Mouse (Mus musculus) left cerebral cortex, postnatal 14 days (tissue): ENCODE results near the gene Klf12. TPM values are rescaled to one million over a fixed set of nuclear protein-coding genes. Genes with fewer than 3 reads are reported as not detected.
A peak's percentile ranks its signal among the peaks of the same experiment; 100 is the strongest.
"Not testable (repeated sequence)": the region's sequence is repeated elsewhere in the genome, so short reads cannot be mapped to it uniquely, and the experiment has no call there.

Experiments
- DNase-seq, 2 experiments: peaks; one replicate each; pipeline ENCODE4 v3.0.0; 2021 to 2022; ENCODE audit warnings: low spot score in 2 of 2, mixed read lengths in 1 of 2
- intact Hi-C: fragments of 180-260 bp; cut with DNase I; formaldehyde crosslinking; loops from one replicate; pipeline ENCODE4 v1.15.1; 2025
- total RNA-seq, 2 experiments: library from RNA; stranded (reverse); gene quantifications; 2 replicates each; pipeline ENCODE4 v1.2.3; 2021

The Klf12 gene
- total RNA-seq, 2 experiments from 2014 or later = 44.3 to 44.5 TPM

DNA sequence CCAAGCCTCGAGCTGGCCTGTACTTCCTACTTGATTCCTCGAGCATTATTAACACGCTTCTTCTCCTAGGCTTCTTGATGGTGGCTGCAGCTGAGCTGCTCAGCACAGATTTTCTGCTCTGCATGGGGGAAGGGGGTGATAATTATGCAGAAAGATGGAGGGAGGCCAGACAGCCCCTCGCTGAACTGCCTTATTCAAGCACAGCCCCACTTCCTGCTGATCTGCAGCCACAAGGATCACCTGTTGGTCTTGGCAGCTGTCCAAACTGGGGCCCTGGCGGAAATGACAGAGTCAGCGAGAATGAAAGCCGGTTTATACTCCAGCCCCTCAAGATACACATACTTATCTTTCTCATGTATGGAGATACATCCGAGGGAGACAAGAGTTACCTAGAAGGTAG, 341.3 kb downstream of the Klf12 start:
- intact Hi-C loops = no loop called here

DNA sequence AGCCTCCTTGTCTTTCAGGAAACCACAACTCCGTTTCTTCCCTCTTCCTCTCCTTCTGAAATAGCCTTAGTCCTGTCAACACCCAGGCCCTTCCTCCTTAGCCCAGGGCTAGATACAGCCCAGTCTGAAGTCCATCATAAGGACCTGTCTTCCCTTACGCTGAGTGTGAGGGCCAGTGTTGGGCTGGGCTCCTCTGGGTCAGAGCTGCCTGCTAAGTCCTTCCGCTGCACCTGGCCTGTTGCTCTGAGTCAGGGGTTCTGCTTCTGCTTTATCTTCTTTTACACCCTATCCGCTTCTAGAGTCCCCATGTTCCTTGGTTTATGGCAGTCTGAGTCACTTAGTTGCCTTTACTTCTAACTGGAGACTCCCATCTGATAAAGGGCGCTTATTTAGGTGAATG, 351.0 kb downstream of the Klf12 start:
- DNase-seq = no peak
- intact Hi-C loops = loop anchor here (5.0 to 10.0 kb wide), 4 partner anchors 354 to 1491 kb away; no protein-coding TSS in a partner anchor

More for the DNA sequence above, 341.3 kb downstream of the Klf12 start:
- DNase-seq = peak; percentile 41 to 49

DNA sequence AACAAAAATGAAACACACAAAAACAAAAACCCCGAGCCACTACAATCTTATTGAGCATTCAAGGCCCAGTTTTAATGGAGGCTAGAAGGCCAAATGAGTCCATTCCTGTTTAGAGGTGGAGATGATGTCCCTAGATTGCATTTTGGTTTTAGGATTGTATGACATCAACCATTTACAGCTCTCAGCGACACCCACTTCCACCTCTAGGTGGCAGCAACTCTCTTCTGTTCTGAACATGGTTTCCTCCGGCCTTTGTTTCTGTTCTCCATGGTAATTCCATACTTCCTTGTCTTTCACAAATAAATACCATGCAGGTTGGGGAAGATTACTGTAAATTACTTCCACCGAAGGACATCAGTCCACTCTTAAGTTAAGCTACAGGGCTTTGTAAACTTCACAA, 352.6 kb downstream of the Klf12 start:
- DNase-seq = peak; percentile 88 to 90
- intact Hi-C loops = loop anchor here (5.0 to 10.0 kb wide), 4 partner anchors 355 to 1493 kb away; no protein-coding TSS in a partner anchor

DNA sequence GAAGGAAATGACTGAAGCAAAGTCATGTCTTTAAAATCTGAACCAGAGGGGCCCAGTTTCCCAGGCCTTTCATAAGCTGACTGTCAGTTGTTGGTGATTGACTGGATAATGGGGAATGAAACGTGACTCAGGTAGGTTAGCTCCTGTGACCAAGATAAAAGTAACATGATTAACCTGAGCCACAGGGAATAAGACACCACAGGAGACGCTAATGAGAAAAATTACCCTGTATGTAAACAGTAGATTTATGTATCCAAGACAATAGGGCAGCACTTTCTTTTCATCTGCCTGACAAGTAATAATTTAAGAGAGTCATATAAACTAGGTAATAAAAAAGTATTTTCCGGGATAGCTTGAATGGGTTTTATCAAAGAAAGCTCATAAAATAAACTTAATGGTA, 372.6 kb downstream of the Klf12 start:
- intact Hi-C loops = no loop called here
- DNase-seq = no peak

DNA sequence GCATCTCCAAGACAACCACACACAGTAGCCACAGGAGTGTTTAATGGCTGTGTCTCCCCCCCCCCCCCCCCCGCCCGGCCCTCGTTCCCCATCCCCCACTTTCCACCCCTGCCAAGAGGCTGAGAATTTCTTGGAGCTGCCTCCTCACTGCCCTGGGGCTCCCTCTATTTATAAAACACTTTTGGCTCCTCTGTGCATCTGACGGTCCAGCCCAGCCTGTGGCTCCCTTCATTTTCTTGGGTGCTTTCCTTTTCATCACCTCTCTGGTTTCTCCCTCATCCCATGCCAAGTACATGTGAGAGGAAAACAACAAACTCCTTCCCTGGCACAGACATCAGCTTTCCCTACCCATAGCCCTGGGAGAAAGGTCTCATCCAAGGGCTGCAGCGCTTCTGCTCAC, 373.6 kb downstream of the Klf12 start:
- intact Hi-C loops = no loop called here
- no peak for DNase-seq

DNA sequence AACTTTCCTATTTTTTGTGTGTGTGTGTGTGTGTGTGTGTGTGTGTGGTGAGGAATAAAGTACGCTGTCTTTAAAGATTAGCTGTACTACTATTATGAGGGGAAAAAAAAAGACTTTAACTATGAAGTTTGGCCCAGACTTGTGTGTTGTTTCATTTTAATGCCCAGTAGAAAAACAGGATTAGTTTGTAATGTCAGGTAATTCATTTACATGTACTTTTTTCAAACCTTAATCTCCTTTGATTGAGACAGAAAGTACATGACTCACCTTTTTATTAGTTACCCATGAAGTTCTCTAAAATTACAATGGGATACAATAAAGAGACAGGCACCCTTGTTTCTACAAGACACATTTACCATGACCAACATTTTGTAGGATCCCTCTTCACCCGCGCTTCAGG, 383.6 kb downstream of the Klf12 start:
- DNase-seq = no peak
- intact Hi-C loops = no loop called here

DNA sequence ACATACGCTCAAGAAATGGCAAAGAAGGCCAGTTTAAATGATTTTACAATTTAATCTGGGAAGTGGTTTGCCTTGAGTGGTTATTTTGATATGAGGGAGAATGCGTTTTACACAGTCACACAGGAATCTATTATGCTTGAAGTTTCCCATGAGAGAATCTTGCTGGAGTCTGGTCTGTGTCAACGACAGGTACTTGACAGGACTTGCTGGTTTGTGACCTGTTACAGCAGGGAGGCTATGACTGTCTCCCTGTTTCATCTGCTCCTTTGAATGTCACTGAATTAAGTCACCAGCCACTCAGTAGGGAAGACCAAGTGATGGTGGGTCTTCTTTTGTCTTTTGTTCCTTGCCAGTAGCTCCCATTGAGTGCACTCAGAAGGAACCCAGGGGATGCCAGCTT, 385.6 kb downstream of the Klf12 start:
- intact Hi-C loops = no loop called here
- no peak for DNase-seq

DNA sequence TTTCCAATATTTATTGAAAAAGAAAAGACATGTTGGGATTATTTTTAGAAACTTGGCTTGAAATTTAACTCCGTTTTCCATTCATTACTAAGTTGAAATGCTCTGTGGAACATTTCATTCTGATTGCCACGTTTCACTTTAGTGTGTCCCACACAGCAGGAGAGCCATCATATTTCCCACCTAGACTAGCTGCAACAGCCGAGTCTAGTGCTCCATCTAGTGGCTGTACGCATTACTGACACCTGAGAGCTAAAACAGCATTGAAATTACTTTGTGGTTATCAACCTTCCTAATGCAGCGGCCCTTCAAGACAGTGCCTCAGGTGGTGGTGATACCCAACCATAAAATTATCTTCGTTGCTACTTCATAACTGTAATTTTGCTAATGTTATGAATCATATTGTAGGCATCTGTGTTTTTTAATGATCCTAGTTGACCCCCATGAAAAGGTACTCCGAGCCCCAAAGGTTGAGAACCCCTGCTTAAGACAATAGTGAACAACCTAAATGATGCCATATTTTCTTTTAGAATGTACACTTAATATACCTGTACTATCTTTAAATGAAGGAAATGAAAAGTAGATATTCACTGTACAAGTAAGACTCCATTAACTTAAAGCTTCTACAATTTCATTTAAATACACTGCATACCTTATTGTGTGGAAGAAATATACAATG, 389.6 kb downstream of the Klf12 start:
- peak; percentile 87 to 88 for DNase-seq
- intact Hi-C loops = loop anchor here (1.0 to 5.0 kb wide), 2 partner anchors 598 to 753 kb away; partner anchors contain the start of gene Klf5

DNA sequence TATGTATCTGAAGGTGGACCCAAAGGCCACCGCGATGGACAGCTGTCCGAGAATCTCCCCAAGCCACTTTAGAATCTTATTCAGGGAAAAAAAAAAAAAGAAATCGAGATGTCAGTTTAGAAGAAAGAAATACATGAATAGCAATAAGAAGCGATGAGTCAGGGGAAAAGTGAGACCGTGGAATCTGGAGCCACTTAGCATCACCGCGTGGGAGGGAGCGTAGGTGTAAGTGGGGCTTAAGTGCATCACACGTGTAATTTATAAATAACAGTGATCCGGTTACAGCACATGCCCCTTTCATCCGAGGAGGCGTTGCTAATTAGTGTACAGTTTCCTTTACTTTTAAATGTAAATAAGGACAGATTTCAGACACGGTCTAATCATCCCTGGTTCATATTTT, 390.4 kb downstream of the Klf12 start:
- peak; percentile 48 to 64 for DNase-seq
- intact Hi-C loops = loop anchor here (1.0 to 5.0 kb wide), 2 partner anchors 597 to 752 kb away; partner anchors contain the start of gene Klf5

DNA sequence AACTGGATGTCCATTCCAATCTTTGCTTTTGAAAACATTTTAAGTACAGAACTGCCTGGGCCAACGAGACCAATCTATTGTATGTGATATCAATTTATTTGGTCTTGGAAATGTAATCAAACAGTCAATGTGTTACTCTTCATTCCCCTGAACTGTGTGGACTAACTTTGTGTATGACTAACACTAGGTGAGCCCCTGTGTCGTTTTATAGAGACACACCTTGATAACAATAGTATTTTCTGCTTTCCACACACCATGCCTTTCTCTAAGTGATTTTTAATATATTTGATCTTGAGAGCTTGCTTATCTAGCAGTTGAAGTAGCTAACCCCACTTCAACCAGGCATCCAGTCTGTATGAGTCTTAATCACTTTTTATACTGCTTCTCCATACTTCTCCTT, 398.0 kb downstream of the Klf12 start:
- intact Hi-C loops = no loop called here
- no peak for DNase-seq

DNA sequence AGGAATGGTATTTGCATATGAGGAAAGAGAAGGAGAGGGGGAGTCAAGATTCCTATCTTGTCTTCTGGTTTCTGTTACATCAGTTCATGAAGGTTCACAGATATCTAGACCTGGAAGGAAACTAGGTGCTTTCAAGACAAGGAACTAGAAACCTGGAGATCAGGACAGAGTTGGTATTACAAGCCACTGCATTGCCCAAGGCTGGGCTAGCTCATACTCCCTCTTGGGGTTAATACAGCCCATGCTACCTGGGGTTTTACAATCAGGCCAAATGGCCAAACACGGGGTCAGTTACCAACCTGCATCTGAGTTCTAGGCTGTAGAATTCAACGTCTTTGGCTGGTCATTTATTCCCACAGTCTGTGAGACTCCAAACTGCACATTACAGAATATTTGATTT, 398.9 kb downstream of the Klf12 start:
- intact Hi-C loops = no loop called here

DNA sequence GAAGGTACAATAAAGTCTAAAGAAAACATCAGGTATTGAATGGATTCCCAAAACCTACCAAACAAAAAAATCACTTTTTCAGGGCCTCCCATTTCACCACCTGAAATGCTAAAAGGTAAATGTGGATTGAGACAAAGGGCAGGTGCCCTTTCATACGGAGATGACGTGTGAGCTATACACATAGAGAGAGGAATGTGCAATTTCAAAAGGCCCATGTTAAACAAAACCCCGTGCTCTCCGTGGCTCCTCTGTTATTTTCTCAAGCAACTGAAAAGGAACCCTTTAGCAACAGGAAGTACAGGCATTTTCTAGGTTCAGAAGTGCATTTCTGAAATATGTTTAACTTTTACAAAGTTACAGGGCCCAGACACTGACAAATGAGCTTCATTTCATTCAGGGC, 399.4 kb downstream of the Klf12 start:
- no peak for DNase-seq
- intact Hi-C loops = no loop called here

More for the DNA sequence above, 398.9 kb downstream of the Klf12 start:
- DNase-seq = no peak

DNA sequence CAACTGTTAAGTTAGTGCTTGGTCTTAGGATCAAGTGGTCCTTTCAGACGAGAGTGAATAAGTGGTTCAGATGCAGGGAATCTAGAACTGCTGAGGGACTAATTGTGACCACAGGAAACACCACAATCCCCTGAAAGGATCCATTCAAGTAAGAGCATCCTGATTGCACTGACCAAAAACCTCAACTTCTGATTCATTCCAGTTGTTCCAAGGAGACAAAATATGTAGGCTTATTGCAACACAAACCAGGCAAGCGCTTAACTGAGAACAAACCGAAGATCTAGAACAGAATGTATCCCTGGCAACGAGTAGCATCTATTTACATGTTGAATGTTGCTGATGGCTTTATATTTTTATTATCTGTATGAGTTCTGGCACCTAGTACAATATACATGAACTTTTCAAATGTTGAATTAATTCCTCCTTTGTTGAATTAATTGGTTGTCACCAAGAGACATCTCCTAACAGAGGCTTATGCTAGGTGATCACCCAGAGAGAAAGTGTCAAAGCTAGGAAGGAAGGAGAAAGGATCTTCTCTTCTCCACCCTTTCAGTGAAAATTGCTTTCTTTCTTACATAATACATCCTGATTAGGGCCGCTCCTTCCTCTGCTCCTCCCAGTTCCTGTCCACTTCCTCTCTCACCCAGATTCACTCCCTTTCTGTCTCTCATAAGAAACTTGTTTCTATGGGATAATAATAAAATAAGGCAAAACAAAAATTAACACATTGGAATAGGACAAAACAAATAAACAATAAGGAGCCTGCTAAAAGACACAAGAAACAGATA, 407.5 kb downstream of the Klf12 start:
- peak in 1 of 2 experiments; percentile 28 for DNase-seq
- intact Hi-C loops = no loop called here

DNA sequence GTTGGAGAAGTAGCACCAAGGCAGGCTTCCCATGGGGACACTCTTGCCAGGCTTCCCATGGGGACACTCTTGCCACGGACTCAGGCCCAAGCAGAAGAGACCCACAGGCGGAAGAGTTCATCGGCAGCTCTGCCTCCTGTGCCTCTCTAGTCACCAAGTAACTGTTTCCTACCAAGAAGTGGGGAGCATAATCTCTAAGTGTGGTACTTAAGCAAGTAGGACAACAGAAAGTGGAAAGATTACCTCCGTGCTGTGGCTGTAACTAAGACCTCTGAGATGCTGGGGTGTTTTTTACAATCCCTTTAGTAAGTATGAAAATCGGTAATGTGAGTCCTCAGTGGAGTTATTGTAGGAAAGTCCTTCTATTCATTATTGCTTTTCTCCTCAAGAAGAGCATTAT, 410.8 kb downstream of the Klf12 start:
- intact Hi-C loops = no loop called here
- DNase-seq = no peak

DNA sequence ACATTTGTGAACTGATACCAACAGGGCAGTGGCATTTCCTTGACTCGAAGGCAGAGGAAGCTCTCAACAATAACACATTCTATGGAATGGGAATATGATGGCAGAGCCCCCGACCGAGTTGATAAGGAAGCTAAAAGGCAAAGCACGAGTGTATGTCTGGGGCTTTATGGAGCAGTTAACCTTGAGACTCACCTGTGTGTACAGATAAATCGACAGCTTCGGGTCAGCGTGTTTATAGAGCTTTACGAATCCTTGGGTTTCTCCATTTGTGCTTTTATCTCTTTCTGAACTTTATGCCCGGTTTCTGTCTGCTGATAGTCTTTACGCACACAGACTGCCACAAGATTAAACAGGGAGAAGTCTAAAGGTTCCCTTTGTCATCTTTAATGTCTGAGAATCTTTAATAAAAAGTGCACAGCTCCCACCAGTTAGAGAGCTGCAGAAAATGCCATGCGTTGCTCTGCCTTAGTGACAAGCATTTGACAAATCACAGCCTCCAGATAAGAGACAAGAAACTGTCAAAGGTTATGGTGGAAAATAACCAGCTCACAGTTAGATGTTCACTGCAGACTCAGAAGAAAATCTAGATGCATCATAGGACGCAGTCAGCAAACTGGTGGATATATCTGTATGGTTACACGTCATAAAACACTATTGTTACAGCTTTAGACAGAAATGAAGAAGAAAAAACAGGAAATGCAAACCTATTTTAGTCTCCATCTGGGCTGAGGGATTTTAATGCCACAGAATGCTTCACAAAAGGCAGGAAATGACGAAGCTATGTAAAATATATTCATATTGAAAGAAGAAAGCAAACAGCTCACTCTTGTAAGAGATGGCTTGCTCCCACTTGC, 428.1 kb downstream of the Klf12 start:
- DNase-seq = no peak
- intact Hi-C loops = no loop called here

DNA sequence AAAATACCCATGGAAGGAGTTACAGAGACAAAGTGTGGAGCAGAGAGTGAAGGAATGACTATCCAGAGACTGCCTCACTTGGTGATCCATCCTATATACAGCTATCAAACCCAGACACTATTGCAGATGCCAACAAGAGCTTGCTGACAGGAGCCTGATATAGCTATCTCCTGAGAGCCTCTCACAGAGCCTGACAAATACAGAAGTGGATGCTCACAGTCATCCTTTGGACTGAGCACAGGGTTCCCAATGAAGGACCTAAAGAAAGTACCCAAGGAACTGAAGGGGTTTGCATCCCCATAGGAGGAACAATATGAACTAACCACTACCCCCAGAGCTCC, 430.0 kb downstream of the Klf12 start:
- intact Hi-C loops = not testable (repeated sequence)

DNA sequence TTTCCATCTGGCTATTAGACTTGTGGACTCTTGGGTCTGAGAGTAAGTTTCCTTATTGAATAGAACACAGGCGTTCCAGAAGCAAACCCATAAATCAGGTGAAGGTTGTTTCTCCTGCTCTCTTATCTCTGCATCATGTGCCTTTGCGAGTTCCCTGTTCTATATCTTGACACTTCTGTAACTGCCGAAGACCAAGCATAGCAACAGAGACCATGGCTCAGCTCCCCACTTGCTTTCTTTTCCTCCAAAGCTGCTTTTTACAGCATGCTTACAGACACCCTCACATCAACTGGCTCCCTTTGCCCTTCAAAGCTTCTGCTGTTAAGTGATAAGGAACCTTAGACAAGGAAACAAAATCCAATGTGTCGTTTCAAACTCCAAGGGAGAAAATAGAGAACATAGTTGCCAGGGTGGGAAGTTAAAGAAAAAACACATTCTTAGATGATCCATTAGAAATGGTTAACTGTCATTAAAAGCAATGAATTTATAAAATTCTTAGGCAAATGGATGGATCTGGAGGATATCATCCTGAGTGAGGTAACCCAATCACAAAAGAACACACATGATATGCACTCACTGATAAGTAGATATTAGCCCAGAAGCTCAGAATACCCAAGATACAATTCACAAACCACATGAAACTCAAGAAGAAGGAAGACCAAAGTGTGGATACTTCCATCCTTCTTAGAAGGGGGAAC, 430.6 kb downstream of the Klf12 start:
- DNase-seq, intact Hi-C loops: not testable (repeated sequence)

More for the DNA sequence above, 430.0 kb downstream of the Klf12 start:
- DNase-seq = not testable (repeated sequence)

DNA sequence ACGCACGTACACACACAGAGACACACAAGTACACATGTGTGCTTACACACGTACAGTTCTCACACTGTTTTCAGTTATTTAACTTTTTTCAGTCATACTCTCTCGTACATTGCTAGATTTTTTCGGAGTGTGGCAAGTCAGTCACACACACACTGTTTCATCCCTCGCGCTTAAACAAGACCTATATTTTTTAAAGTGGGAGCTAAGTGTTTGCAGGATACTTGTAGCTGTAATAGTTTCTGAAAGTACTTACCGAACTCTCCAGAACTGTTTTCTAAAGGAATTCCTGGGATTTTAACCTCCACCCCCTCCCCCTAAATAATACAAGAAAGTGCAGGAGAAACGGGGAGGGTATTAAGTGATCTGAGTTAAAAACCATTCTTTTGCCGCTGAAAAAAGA, 434.1 kb downstream of the Klf12 start:
- intact Hi-C loops = no loop called here
- DNase-seq = no peak

DNA sequence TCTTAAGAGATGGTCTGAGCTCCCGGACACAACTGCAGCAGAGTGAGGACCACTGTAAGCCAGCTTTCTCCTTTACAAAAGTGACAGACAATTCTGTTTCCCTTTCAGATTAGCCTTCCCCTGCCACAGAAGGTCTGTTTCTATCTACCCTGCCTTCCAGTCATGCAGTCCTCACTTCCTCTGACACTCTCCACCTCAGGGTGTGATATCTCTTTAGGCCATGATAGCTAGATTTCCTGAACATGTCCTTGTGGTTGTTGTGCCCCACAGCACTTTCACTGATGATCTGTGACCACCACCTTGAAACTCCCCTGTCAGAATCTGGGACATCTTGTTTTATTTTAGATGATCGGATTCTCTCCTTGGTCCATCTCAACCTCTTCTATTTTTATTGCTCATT, 437.0 kb downstream of the Klf12 start:
- no peak for DNase-seq
- intact Hi-C loops = no loop called here
